Mouse (Mus musculus) urinary bladder, adult 2 months (tissue): Measurements from ENCODE around the gene Cybc1. TPM values are rescaled to one million over a fixed set of nuclear protein-coding genes. Genes with fewer than 3 reads are reported as not detected.

Experiments used
- DNase-seq: peaks from one replicate; pipeline ENCODE4 v3.0.0; 2022; ENCODE audit warnings: low spot score
- polyA plus RNA-seq: library from polyadenylated mRNA; depleted of rRNA; stranded (reverse); fragments of >200 nt; gene quantifications from 2 replicates; pipeline ENCODE4 v1.2.3, GENCODE M21; 2012; rRNA removed

The Cybc1 gene
- polyA plus RNA-seq, 1 experiment, result 56.3 TPM

- DNase-seq, result no peak
These were observed 12.3 kb downstream of the Cybc1 start for GRCm38 (mm10) chr11:121216831-121217230.

- DNase-seq, result peak; percentile 87
These were observed 24.7 kb downstream of the Cybc1 start, which contains the start of the genes Hexdc and Ogfod3 for GRCm38 (mm10) chr11:121204161-121205006. TSS of gene Hexdc (plus strand) at chr11:121204433. TSS of gene Ogfod3 (minus strand) at chr11:121204711.

GRCm38 (mm10) chr11:121203859-121204160 lies 25.3 kb downstream of the Cybc1 start:
- DNase-seq, result no peak

- DNase-seq, result no peak
These were observed 27.5 kb downstream of the Cybc1 start for GRCm38 (mm10) chr11:121201436-121202198.

- no peak for DNase-seq
These were observed 28.3 kb downstream of the Cybc1 start for GRCm38 (mm10) chr11:121200781-121201180.

GRCm38 (mm10) chr11:121199851-121200250 lies 29.3 kb downstream of the Cybc1 start:
- DNase-seq, result no peak

- no peak for DNase-seq
These were observed 30.5 kb downstream of the Cybc1 start for GRCm38 (mm10) chr11:121198622-121199021.

GRCm38 (mm10) chr11:121193415-121193814 lies 35.7 kb downstream of the Cybc1 start:
- DNase-seq, result no peak

- no peak for DNase-seq
These were observed 36.4 kb downstream of the Cybc1 start for GRCm38 (mm10) chr11:121192742-121193141.

GRCm38 (mm10) chr11:121189681-121190080 lies 39.4 kb downstream of the Cybc1 start:
- no peak for DNase-seq

- DNase-seq, result peak; percentile 21
These were observed 52.5 kb downstream of the Cybc1 start for GRCm38 (mm10) chr11:121176285-121177270.

GRCm38 (mm10) chr11:121174234-121174633 lies 54.9 kb downstream of the Cybc1 start:
- DNase-seq, result no peak

- DNase-seq, result no peak
These were observed 55.9 kb downstream of the Cybc1 start for GRCm38 (mm10) chr11:121173203-121173602.

Other genes with a start within 250 kb of the Cybc1 start
- 106 and 110 TPM in 2 replicates for gene Csnk1d, start 238.0 kb downstream of the Cybc1 start, polyA plus RNA-seq
- gene Cd7, start 189.9 kb downstream of the Cybc1 start, polyA plus RNA-seq, result 1.1 and 1.6 TPM in 2 replicates
- gene Sectm1b, start 165.8 kb downstream of the Cybc1 start, polyA plus RNA-seq, result not detected in 2 replicates
- 0.28 and 0.53 TPM in 2 replicates for gene Sectm1a, start 148.1 kb downstream of the Cybc1 start, polyA plus RNA-seq
- 0.04 TPM in 1 of 2 replicates, not detected in the other for gene Tex19.2, start 110.6 kb downstream of the Cybc1 start, polyA plus RNA-seq
- 0.06 TPM in 1 of 2 replicates, not detected in the other for gene Tex19.1, start 83.2 kb downstream of the Cybc1 start, polyA plus RNA-seq
- gene Uts2r, start 69.1 kb downstream of the Cybc1 start, polyA plus RNA-seq, result not detected in 2 replicates
- 18.6 and 27.6 TPM in 2 replicates for gene Hexdc, start 24.9 kb downstream of the Cybc1 start, polyA plus RNA-seq
- gene Ogfod3, start 24.6 kb downstream of the Cybc1 start, polyA plus RNA-seq, result 7.4 and 9.9 TPM in 2 replicates
- 19.3 and 23.2 TPM in 2 replicates for gene Narf, start 7.9 kb upstream of the Cybc1 start, polyA plus RNA-seq
- gene Foxk2, start 30.7 kb upstream of the Cybc1 start, polyA plus RNA-seq, result 15.9 and 18.8 TPM in 2 replicates
- gene Wdr45b, start 125.1 kb upstream of the Cybc1 start, polyA plus RNA-seq, result 50.2 and 62.7 TPM in 2 replicates
- 4.3 and 4.5 TPM in 2 replicates for gene Rab40b, start 158.9 kb upstream of the Cybc1 start, polyA plus RNA-seq
- gene Fn3krp, start 192.1 kb upstream of the Cybc1 start, polyA plus RNA-seq, result 8.7 and 11.2 TPM in 2 replicates
- gene Fn3k, start 205.6 kb upstream of the Cybc1 start, polyA plus RNA-seq, result 2.6 and 3.8 TPM in 2 replicates
- 42.5 and 44.8 TPM in 2 replicates for gene Tbcd, start 222.6 kb upstream of the Cybc1 start, polyA plus RNA-seq